Mouse (Mus musculus): ENCODE data around the gene Cmtm2b.
"Not testable (repeated sequence)": the region's sequence is repeated elsewhere in the genome, so short reads cannot be mapped to it uniquely, and the experiment has no call there.

Gene Cmtm2b

DNA sequence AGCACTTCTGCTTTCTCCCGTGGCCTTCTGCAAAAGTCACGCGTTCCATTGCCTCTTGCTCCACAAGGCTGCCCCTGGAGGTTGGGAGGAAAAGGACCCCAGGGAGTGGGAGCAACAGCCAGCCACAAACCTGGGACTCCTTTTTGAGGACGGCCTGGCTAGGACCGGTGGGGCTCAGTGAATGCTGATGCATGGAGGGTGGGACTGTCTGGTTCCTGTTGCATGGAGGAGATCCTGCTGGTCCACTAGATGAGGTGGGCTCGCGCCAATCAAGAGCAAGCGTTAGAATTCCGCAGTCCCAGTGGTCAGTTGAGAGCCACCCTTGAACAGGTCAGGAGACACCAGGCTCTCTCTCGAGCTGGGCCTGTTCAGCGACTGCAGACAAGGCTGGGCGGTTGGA is at the start of gene Cmtm2b:
Gene Cmtm2b, plus strand, starts transcription at position 301 of the 400 bp plus-strand sequence.
- in situ Hi-C loops (cut with MseI, MboI) = not testable (repeated sequence)

DNA sequence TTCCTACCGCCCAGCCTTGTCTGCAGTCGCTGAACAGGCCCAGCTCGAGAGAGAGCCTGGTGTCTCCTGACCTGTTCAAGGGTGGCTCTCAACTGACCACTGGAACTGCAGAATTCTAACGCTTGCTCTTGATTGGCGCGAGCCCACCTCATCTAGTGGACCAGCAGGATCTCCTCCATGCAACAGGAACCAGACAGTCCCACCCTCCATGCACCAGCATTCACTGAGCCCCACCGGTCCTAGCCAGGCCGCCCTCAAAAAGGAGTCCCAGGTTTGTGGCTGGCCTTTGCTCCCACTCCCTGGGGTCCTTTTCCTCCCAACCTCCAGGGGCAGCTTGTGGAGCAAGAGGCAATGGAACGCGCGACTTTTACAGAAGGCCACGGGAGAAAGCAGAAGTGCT is 28.9 kb upstream of the Cmtm2b start, which contains the start of gene Cmtm2a:
Gene Cmtm2a, minus strand, starts transcription at position 101 of the 400 bp plus-strand sequence.
- in situ Hi-C loops (cut with MseI, MboI) = not testable (repeated sequence)

DNA sequence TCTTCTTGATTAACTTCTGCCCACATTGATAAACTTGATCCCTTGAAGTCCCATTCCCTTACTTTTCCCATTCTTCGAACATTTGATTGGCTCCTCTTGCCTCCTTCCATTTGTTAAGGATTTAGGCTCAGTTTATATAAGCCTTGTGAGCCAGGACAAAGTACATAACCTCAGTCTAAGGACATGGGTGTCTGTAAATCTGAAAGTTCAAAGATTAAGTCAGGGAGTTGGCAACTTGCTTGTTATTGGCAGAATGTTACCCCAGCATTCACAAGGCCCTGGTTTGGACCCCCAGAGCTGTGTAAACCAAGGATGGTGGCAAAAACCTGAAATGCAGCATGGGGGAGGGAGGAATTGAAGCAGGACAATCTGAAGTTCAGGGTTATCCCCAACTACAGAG is 27.6 kb upstream of the Cmtm2b start:
- in situ Hi-C loops (cut with MseI, MboI) = no loop called here

DNA sequence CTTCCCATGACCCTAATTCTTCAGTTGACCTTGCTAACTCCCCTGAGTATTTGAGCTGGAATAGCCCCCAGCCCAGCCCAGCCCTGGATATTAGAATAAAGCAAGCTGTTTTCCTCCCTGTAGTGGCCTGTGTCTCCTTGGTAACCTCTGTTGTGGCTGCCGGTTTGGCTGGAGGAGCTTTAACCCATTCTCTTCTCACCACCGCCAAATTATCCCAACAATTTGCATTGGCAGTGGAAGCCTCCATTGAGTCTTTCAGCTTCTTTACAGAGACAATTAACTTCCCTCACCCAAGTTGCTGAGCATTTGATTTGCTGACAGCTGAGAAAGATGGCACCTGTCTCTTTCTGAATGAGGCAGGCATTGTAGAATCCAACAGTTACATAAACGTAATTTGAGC is 20.5 kb upstream of the Cmtm2b start:
- in situ Hi-C loops (cut with MseI, MboI) = not testable (repeated sequence)

DNA sequence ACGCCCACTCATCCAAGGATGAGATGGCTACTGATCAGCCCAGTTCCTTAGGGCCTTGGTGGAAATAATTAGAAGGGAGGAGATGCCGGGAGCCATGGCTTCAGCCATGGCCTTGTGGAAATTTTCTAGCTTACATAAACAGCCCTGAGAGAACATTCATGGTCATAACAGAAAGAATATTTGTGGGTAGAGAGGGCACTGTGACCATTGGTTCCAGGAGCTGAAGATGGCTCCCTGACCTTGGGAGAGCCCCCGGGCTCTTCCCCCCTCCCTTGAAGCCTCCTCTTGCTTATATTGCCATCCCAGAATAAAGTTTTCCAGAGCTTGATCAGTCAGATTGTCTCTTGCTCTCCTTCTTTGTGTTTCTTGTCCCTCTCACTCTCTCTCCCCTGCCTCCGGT is 19.5 kb upstream of the Cmtm2b start:
- in situ Hi-C loops (cut with MseI, MboI) = not testable (repeated sequence)

DNA sequence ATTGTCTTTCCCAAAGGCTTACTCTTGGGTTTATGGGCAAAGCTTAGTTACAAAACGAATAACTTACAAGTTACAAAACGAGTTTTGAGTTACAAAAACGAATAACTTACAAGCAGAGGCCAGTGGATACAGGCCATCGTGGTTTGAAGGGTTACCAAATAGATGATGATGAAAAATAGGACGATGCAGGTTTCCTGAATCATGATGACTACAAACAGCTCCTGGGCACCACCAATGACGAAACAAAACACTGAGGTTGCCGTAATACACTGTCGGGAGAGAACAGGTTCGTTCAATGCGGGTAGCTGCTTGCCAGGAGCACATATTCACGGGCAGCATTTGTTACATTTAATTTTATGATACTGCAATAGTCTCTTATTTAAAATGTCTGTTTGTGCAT is 17.1 kb upstream of the Cmtm2b start:
- in situ Hi-C loops (cut with MseI, MboI) = no loop called here

DNA sequence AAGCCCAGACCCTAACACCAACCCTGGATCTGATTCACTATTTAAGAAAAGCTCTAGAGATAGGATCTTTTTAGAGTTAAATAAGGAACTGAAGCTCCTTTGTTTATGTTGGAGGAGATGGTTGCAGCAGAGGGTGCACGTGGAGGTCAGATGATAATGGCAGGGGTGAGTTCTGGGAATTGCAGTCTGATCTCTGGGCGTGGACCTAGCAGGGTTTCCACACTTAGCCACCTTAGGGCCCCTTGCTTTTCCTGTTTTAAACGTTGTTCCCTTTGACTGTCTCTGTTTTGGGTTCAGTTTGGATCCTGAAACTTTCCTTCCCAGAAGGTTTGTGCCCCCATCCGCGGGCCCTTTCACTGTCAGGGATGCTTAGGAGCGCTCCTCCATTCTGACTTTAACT is 13.7 kb upstream of the Cmtm2b start:
- in situ Hi-C loops (cut with MseI, MboI) = not testable (repeated sequence)

DNA sequence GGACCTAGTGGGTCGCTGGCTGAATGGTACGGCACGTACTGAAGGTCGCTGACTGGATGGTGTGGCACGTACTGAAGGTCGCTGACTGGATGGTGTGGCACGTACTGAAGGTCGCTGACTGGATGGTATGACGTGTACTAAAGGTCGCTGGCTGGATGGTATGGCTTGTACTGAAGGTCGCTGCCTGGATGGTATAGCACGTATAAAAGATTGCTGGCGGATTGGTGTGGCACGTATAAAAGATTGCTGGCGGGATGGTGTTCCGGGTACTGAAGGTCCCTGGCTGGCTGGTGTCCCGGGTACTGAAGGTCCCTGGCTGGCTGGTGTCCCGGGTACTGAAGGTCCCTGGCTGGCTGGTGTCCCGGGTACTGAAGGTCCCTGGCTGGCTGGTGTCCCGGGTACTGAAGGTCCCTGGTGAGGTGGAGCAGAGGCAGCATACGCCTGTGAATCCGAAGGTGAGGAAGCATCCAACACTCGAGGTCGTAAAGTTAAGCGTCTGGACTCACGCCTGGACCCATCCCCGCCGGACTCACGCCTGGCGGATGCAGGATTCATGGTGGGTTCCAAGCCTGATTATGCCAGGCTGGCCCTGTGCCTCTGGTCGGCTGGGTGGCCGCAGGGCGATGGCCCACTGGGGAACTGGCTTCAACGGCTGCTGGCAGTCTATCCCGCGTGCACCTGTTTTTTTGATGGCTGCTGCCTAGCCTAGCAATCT is 12.4 kb upstream of the Cmtm2b start, which contains the start of the genes Gm45711 and Cmtm1:
Gene Gm45711, minus strand, starts transcription at position 641 of the 715 bp plus-strand sequence.
Gene Cmtm1, minus strand, starts transcription at position 705 of the 715 bp plus-strand sequence.
- in situ Hi-C loops (cut with MseI, MboI) = not testable (repeated sequence)

DNA sequence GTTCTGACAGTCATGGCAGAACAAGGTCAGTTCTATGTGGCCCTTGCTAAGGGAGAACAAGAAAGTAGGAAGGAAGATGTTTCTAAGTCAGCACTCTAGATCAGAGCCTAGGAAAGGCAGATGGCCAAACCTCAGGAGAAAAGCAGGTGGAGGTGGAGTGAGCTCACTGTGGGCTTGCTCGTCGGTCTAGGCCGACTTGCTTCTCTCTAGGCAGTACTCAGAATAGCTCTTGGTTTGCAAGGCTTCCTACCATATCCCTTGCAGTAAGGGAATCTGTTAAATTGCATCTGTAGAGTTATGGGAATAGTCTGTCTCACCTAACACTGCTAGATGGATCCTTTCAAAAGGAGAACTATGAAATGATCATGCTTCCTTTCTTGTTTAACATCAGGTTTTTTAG is 10.0 kb upstream of the Cmtm2b start:
- in situ Hi-C loops (cut with MseI, MboI) = not testable (repeated sequence)

DNA sequence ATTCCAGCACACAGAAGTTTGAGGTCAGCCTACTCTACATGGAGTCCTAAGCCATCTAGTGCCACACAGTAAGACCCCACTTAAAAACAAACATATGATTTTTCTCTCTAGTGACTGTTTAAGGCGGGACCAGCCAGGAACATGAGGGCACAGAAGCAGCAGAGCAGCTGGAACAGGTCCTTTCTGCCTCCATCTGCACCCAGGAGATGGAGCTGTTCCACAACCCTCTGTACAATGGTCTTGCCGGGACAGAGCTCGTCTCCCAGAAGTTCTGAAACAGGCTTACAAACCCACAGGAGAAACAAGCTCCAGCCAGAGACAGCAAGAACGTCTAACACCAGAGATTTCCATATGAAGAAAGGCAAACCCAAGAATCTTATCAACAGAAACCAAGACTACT is 8.7 kb upstream of the Cmtm2b start:
- in situ Hi-C loops (cut with MseI, MboI) = no loop called here

DNA sequence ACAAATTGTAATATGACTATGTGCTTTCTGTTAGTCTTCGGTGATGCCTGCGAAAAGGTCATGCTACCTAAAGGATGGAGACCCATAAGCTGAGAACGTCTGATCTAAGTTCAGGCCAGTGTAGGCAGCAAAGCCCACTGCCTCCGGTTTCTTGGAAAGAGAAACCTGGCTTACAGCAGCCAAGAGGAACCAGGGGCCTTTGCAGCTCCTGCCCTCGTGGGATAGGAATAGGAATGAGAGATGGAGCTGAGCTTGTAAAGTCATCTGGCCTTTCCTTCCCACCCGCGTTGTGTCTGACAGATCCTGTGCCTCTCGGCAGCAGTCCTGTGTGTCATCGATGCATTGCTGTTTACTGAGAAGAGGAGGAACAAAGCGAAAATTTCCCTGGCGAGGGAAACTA is 763 bp upstream of the Cmtm2b start, which contains the start of gene Gm11020:
Gene Gm11020, plus strand, starts transcription at position 301 of the 400 bp plus-strand sequence.
- in situ Hi-C loops (cut with MseI, MboI) = not testable (repeated sequence)

DNA sequence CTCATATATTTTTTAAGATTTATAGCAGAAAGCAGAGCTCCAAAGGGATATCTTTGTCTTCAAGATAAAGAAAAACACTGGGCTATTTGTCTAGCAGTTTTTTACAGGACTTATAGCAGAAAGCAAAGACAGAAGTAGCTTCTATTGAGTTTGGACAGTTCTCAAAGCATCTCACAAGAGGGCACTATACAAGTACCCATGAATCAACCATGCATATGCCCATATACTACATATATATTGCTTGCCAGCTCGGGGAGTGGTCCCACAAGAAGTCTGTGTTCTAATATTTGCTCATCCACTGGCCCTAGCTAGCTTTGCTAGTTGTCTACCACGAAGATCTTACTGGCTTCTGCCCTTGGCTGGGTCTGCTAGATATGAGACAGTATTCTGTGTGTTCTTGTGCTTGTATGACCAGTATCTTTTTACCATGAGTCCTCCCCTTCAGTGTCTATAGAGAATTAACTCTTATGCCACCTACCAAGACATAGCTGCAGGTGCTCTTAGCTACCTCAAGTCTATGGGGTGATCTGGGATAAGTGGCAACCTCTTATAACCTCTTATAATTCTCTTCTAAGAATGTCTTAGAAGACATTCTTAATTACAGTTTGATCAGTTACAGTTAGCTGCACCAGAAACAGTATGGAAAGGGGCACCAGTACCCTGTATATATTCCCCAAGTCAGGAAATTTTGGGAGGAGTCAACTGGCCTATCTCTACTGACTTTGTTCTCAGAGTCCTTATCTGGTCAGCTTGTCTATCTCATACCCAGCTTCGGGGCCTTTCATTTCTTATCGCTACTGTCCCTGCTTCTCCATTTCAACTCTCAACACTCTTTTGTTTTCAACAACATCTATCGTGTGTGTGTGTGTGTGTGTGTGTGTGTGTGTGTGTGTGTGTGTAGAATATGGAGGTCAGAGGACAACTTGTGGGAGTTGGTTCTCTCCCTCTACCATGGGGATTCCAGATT is 10.9 kb downstream of the Cmtm2b start:
- in situ Hi-C loops (cut with MseI, MboI) = no loop called here

DNA sequence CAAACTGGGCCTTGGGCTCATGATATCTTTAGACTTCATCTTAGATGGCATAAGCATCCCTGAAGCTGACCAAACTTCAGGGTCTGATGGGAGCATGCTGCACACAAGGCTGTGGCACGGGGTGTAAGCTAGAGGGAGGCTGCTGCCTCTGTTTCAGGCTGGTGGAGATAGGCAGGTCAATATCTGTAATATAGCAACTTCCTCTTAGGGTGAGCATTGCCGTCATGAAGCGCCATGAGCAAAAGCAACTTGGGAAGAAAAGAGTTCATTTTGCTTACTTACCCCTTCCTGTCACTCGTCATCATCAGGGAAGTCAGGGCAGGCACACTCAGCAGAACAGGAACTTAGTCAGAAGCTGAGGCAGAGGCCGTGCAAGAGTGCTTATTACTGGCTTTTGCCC is 11.8 kb downstream of the Cmtm2b start:
- in situ Hi-C loops (cut with MseI, MboI) = no loop called here

DNA sequence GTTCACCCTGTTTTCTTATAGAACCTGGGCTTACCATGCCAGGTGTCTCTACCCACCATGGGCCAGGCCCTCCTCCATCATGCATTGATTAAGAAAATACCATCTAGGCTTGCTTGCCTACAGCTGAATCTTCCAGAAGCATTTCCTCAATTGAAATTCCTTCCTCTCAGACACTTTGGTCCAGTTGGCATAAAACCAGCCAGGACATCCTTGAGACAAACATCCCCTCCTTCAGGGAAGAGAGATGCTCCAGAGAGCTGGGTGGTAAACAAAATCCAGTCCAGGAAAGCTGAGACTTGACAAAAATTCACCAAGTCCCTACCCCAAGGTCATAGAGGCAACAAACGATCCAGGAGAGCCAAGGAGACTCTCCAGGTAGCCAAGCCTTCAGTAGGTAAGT is 12.2 kb downstream of the Cmtm2b start:
- in situ Hi-C loops (cut with MseI, MboI) = no loop called here

DNA sequence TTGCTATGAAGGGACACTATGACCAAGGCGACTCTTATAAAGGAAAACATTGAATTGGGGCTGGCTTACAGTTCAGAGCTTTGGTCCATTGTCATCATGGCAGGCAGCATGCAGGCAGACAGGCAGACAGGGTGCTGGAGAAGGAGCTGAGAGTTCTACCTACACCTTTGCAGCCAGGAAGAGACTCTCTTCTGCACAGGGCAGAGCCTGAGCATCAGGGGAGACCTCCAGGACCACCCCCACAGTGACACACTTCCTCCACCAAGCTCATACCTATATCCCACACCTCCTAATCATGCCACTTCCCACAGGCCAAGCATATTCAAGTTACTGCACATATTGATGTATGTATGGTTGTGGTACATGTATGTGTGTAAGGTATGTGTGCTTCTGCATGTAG is 14.8 kb downstream of the Cmtm2b start:
- in situ Hi-C loops (cut with MseI, MboI) = no loop called here

DNA sequence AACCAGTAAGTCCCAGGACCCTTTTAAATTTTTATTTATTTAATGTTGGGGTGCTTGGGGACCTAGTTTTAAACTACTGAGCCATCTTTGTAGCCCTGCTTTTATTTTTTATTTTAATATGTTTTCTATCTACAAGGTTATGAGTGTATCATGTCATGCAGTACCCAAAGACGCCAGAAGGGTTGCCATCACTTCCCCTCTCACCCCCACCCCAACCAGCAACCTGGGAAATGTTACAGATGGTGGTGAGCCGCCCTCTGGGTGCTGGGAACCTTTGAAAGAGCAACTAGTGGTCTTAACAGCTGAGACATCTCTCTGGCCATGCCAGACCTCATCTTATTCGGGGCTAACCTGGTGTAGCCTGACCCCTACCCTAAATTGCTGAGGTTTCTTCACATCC is 15.9 kb downstream of the Cmtm2b start:
- in situ Hi-C loops (cut with MseI, MboI) = no loop called here

DNA sequence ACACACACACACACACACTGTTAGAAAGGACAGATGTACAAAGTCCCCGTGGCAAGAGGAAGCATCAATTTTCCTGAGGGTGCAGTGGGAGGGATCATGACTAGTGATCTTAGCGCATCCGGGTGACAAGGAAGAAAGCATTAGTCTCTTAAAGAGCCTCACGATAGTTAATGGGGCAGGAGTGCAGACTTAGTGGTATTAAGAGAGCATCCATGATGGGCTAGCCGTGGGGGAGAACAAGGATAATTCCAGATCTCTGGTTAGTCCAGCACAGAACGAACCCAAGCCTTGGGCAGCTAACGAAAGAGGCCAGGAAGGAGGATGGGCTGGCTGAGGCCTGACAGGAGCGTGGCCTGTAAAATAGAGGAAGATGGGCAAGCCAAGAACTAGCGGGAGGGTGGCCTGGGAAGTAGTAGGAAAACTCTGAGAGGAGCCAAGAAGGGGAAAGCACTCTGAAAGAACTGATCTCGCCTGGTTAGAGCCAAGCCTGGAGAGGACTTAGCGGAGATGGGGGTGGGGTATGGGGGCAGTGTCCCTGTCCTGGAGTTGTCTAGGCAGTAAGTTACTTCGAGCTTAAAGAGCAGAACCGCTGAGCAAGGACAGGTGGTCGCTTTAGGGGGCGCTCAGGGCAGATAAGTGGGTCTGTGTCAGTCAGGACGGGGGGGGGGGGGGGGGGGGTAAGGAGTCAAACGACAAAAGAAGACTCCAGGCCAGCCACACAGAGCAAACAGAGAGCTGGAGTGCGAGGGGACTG is 17.4 kb downstream of the Cmtm2b start, which contains the start of gene Cmtm3:
Gene Cmtm3, plus strand, starts transcription at position 182 of the 754 bp plus-strand sequence.
- in situ Hi-C loops (cut with MseI, MboI) = no loop called here

DNA sequence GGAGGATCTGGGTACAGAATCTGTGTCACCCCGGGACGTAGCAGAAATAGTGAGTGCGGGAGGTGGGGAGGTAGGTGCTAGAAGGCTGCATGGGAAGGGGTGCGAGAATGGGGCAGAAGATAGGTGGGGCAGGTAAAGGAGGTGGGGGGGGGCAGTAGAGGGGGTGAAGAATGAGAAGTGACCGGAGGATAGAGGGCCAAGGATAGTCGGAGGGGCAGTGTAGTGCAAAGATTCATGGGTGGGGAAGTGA is 17.9 kb downstream of the Cmtm2b start:
- in situ Hi-C loops (cut with MseI, MboI) = loop anchor here in 1 of 2 experiments (10.0 kb wide), 1 partner anchor 65 kb away; no protein-coding TSS in a partner anchor

DNA sequence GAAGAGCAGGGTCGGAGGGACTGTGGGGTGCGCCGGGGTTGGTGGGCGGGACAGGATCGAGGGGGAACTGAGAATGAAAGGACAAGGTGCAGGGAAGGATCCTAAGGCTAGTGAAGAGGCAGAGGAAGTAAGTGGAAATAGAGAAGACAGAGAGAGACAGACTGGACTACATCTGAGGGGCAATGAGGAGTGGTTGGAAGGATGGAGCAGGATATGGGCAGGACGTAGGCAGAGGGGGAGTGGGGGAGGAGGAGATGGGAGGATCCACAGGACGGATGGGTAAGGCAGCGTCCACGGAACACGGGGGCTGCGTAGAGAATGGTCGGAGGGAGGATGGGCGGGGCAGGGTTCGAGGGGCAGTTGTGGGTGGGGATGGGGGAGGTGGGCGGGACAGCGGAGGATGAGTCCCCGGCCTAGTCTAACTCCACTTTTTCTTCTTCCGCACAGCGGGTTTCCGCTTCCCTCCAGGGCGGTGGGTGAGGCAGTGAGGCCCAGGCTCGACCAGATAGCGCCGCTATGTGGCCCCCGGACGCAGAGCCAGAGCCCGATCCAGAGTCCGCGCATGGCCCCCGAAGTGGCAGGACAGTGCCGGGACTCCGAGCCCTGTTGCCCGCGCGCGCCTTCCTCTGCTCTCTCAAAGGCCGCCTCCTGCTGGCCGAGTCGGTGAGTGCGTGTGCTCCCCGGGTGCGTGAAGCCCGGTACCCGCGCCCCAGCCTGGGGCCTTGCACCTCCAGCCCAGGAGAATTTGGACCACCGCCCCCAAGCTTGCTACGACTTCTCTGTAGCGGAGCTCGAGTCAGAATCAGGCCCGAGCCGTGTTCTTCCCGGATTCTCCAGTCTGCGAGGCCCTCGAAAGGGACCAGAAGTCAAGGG is 18.4 kb downstream of the Cmtm2b start:
- in situ Hi-C loops (cut with MseI, MboI) = loop anchor here in 1 of 2 experiments (10.0 kb wide), 1 partner anchor 64 kb away; no protein-coding TSS in a partner anchor

DNA sequence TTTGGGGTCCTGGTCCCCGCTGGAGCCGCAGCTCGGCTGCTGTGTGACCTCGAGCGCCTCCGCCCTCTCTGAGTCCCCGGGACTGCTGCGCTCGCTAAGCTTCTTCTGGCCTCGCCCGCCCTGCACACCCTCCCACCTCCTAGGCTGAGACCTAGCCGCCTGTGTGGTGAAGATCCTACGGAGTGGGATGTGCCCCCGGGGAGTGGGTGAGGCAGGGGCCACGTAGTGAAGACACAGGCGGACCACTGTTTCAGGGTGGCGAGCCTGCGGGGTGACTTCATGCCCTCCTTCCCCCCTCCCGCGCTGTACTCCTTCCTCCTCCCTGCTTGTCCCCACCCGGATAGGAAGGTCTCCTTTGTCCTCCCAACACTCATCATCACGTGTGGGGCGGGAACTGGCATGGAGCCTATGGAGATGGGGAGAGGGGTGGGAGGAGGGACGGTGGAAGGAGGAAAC is 19.1 kb downstream of the Cmtm2b start:
- in situ Hi-C loops (cut with MseI, MboI) = loop anchor here in 1 of 2 experiments (10.0 kb wide), 1 partner anchor 64 kb away; no protein-coding TSS in a partner anchor
